Mouse (Mus musculus): Measurements from ENCODE around the gene Dennd5a. TPM values are rescaled to one million over a fixed set of nuclear protein-coding genes. Genes with fewer than 3 reads are reported as not detected.

Gene Dennd5a
- total RNA-seq, 2 experiments from 2014 or later, result 102 to 152 TPM

DNA sequence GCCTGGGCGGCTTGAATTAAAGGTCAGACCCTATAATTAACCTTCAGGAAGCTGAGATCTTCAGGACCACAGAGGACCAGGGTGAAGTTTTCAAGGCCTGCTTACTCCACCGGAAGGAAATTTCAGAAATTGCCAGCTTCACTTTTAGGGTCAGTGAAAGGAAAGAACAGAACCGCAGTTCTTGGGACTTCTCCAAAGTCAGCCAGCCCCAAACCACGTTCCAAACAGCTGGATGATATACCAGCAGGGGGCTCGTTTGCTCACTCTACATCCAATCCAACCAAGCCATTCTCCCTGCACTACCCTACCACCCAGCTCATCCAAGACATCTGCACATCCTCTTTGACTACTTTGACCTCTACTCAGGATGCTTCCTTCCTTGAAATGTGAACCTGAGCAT, 71.0 kb downstream of the Dennd5a start:
- ATAC-seq (ENCODE audit: poor library complexity, severe bottlenecking), result peak; percentile 61

GRCm38 (mm10) chr7:109886249-109886648, 74.0 kb downstream of the Dennd5a start:
- no peak for ATAC-seq (ENCODE audit: poor library complexity, severe bottlenecking)

- ATAC-seq (ENCODE audit: poor library complexity, severe bottlenecking), result no peak
Measured at GRCm38 (mm10) chr7:109882574-109882973, 77.7 kb downstream of the Dennd5a start.

DNA sequence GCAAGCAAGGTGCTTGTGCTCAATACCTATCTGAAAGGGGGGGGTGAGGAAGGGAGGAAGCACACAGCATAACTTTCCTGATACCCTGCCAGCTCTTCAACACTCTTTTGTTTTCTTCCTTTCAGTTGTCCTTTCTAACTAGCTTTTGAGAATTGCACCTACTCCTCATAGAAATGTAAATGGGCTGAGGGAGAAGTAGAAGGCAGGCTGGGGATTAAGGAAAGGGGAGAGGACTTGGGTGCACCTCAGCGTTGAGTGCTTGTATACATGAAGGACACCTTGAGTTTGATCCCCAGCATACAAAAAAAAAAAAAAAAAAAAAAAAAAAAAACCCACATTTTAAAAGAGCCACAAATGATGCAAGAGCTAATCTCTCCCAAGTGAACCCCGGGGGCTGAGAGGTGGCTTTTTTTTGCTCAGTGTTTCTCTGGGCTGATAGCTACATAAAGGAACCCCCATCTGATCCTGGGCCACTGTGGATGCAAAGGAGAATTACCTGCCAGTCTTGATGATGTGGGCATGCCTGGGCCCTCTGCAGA, 78.6 kb downstream of the Dennd5a start:
- ATAC-seq (ENCODE audit: poor library complexity, severe bottlenecking), result no peak

GRCm38 (mm10) chr7:109879158-109879557, 81.1 kb downstream of the Dennd5a start:
- no peak for ATAC-seq (ENCODE audit: poor library complexity, severe bottlenecking)

- no peak for ATAC-seq (ENCODE audit: poor library complexity, severe bottlenecking)
Measured at GRCm38 (mm10) chr7:109876085-109876484, 84.2 kb downstream of the Dennd5a start.

- ATAC-seq (ENCODE audit: poor library complexity, severe bottlenecking), result no peak
Measured at GRCm38 (mm10) chr7:109875598-109875997, 84.7 kb downstream of the Dennd5a start.

GRCm38 (mm10) chr7:109875033-109875432, 85.2 kb downstream of the Dennd5a start:
- ATAC-seq (ENCODE audit: poor library complexity, severe bottlenecking), result no peak

DNA sequence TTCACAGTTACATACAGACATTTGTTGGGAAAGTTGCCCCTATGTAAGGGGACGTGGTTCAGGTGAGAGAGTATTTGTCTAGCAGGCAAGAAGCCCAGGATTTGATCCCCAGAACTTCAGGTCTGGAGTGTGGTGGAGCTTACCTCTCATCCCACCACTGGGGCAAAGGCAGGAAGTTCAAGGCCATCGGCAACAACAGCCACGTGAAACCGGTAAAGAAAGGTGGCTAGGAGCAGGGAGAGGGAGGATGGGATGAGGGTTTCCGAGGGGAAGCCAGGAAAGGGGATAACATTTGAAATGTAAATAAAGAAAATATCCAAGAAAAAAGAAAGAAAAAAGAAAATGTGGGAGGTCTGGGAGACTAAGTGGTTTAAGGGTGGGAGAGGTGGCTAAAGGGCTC, 87.1 kb downstream of the Dennd5a start:
- no peak for ATAC-seq (ENCODE audit: poor library complexity, severe bottlenecking)

DNA sequence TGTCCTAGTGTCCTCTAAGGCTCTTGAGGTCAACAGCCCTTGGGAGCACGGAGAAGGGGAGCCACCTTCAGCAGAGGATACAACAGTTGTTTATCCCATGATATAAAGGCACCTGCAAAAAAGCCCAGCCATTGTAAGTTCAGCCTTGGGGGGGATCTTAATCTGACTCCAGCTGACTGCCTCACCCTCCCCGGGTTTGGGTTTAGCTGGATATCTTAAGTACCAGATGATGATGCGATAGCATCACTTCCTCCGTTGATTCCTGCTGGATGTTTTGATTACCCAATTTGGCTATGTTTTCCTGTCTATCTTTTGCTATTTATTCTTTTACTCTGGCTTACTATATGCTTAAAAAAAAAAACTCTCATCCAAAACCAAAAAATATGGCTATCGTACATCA, 89.0 kb downstream of the Dennd5a start:
- ATAC-seq (ENCODE audit: poor library complexity, severe bottlenecking), result no peak

GRCm38 (mm10) chr7:109868498-109868897, 91.8 kb downstream of the Dennd5a start:
- no peak for ATAC-seq (ENCODE audit: poor library complexity, severe bottlenecking)

DNA sequence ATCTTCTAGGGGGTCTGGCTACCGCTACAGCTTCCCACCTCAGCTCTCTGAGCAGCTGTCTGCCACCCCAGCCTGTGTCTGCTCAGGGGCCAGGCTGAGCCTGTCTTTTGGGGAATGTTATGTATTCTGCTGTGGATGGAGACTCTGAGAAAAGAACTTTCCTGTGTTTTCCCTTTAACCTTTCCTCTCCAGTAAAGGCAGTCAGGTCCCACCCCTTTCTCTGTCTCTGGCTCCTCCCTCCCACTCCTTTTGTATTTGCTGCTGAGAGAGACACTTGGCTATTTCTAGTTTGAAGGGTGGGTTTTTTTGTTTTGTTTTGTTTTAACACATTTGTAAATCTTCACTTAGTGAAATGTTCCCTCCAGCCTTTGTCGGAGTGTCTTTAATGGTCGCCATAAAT, 93.6 kb downstream of the Dennd5a start:
- ATAC-seq (ENCODE audit: poor library complexity, severe bottlenecking), result no peak

DNA sequence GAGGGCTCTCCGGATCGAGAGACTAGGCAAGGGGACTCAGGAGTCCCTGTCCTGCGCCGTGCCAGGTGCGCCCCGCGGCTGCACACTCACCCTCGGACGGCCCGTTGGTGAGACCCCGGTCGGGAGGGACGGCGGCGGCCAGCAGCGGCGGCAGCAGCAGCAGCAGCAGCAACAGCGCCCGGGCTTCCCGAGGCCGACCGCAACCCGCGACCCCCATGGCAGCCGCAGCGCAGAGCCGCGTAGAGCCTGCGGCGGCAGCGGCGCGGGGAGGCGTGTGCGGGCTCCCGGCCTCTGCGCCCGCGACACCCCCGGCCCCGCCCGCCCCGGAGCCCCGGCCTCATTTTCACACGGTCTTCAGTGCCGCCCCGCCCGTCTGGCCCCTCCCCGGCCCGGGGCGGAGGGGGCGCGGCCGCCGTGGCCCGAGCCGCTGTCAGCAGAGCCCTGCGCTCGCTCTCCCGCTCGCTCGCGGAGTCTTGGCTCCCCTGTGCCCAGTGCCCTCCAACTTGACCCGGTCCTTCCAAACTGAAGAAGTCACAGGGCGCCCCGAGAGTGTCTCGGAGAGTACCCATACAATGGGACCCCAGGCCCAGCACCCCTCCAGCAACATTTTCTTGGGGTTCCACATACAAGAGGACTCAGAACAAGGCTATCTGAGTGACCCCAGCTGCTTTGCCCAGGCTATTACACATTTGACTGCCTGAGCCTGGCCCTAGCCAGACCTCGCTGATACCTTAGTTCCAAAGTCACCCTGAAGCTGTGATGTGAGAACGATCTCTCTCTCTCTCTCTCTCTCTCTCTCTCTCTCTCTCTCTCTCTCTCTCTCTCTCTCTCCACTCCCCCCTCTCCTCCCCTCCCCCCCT, 94.7 kb downstream of the Dennd5a start, which contains the start of gene Scube2:
Scube2 (minus strand) TSS at position 310 of the 860 bp plus-strand sequence.
- no peak for ATAC-seq (ENCODE audit: poor library complexity, severe bottlenecking)

- no peak for ATAC-seq (ENCODE audit: poor library complexity, severe bottlenecking)
Measured at GRCm38 (mm10) chr7:109863561-109863960, 96.7 kb downstream of the Dennd5a start.

- ATAC-seq (ENCODE audit: poor library complexity, severe bottlenecking), result no peak
Measured at GRCm38 (mm10) chr7:109860162-109860561, 100.1 kb downstream of the Dennd5a start.

DNA sequence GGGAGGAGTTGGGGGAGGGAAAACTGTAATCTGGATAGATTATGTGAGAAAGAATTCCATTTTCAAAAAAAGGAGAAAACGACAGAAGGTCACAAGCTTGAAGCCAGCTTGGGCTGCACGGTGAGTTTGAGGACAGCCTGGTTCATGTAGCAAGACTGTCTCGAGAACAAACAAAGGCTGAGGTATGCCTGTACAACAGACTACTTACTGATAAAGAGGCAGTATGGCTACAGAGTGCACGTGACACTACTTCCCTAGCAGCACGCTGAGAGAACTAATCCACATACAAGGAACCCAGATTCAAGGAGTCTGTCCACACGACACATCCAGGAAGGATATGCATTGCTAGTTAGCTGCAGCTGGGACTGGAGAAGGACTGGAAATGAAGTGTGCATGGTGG, 100.9 kb downstream of the Dennd5a start:
- ATAC-seq (ENCODE audit: poor library complexity, severe bottlenecking), result no peak

DNA sequence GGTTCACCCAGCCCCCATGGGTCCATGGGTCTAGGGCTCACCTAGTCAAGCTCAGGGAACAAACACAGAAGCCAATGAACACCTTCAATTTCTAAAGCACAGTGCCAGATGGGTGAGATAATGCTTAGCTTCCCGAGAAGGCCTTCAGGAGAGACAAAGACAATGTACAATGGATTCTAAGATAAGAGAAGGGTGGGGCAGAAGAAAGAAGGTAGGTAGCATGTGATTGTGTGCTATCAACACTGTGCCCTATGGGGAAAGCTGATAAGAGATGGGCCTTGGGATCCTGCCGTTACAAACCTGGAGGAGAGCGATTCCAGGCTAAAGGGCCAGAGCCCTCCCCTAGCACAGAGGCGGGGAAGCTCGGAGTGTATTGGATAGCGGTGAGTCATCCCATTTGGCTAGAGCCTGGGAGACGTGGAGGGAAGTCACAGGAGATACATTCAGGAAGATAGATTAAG, 107.5 kb downstream of the Dennd5a start:
- no peak; the same call in 1 of the 2 replicates for ATAC-seq (ENCODE audit: poor library complexity, severe bottlenecking)

- no peak for ATAC-seq (ENCODE audit: poor library complexity, severe bottlenecking)
Measured at GRCm38 (mm10) chr7:109852017-109852416, 108.3 kb downstream of the Dennd5a start.

- ATAC-seq (ENCODE audit: poor library complexity, severe bottlenecking), result no peak
Measured at GRCm38 (mm10) chr7:109850531-109850930, 109.7 kb downstream of the Dennd5a start.

DNA sequence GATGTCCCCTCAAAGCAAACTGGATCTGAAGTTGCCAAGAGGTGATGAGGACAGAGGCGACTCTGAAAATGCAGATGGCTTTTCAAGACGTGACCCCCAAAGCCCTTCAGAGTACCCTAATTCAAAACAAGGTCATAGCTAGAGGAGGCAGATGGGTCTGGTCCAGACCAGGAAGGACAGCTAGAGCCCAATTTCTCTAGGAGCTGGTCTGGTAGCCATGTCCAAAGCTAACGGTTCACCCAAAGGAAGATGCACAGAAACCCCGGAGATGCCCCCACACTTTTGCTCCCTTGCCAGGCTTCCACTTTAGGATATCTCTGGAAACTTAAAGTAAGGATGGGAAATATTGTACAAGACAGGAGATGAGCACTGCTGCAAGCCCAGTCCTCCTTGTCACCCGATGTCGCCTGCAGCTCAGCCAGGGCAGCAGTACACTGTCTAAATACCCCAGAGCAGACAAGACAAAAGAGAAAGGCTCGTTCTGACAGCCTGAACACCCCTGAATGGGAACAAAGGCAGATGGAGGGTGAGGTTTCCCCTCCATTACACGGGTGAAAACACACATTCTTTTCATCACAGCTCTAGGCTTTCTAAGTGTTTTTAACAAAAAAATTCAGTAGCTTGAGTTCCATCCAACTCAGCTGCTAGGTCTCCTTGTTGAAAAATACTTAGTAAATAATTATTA, 110.4 kb downstream of the Dennd5a start:
- ATAC-seq (ENCODE audit: poor library complexity, severe bottlenecking), result no peak

DNA sequence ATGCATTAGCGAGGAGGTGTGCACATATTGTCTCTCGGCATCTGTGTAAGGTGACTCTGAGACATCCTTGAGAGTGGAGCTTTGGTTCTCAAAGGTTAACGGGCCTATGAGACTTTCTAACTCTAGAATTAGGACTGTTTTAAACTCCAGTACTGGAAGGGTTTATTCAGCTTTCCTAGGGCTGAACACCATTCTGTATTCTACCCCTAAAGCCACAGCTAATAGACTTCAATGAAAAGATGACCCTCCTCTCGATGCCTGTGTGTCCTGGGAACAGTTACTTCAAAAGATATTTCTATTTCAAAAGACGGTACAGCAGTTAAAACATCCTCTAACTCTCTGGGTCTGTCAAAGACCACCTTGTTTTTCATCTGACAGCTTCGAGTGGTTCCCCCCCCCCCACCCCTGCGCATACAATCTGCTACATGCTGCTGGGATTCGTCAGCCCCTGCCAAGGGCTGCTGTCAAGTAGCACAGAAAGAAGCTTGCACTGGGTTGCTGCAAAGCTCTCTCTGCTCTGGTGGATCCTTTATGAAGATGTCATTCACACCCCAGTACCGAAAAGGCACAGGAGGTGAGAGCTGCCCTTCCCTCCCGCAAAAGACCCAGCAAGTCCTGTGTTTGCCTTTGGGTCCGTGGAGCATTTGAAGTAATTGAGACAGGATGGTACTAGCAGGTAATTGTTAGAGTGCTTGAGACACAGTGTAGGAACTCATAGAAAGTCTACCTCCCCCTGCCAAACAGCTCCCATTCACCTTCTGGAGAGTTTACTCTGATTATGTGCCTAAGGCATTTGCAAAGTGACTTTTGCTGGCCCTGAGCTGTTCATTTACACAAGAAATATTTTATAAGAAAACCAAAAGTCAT, 111.2 kb downstream of the Dennd5a start:
- no peak for ATAC-seq (ENCODE audit: poor library complexity, severe bottlenecking)
